Mouse (Mus musculus) cerebral cortex, adult 2 months (tissue): Measurements from ENCODE around the gene Mid1.

Experiments
- WGBS: fragments of 180-500 bp; shearing (Covaris S2); methylation state at CpG from one replicate; pipeline ENCODE4 v1.1.7; 2018; 5-methylcytosine and 5-hydroxymethylcytosine counted together

The Mid1 gene

DNA sequence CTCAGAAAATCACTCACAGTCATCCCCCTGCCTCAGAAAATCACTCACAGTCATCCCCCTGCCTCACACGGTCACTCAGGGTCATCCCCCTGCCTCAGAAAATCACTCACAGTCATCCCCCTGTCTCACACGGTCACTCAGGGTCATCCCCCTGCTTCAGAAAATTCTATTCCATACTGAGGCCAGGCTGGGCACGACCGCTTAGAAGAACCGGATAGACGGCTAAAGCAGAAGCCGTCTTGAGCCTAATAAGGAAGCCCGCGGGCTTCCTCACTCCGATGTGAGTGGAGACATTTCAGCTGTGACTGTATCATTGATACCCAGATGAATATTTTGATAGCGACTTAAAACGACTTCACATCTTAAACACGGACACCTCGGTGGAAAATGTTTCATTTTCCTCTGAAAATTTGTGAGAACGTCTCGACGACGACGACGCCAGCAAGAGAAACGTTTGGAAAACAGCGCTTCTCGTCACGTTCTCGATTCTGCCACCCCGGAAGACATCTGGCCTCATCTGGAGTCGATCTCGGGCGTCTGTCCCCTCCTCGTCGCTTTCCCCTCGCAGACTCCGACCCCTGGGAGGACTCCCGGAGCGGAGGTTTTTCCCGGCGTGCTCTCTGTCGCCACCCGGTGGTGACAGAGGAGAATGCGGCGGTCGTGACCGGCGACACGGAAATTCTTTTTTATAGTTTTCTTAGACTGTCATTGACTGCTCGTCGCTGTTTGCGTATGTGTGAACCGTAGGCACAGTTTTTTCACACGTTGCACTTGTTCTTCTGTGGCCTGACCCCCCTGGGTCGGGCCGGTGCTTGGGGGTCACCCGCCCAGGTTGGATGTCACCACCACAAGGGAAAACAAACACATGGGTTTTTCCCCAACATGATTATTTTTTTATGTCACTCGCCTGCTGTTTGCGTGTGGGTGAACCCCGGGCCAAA, 305.0 kb downstream of the Mid1 start:
- 82% methylated on average over 56 of the region's 56 CpGs for WGBS

- WGBS = 16% methylated on average over 14 of the region's 28 CpGs
These were observed 306.3 kb downstream of the Mid1 start for GRCm38 (mm10) chrX:169991128-169991873.

DNA sequence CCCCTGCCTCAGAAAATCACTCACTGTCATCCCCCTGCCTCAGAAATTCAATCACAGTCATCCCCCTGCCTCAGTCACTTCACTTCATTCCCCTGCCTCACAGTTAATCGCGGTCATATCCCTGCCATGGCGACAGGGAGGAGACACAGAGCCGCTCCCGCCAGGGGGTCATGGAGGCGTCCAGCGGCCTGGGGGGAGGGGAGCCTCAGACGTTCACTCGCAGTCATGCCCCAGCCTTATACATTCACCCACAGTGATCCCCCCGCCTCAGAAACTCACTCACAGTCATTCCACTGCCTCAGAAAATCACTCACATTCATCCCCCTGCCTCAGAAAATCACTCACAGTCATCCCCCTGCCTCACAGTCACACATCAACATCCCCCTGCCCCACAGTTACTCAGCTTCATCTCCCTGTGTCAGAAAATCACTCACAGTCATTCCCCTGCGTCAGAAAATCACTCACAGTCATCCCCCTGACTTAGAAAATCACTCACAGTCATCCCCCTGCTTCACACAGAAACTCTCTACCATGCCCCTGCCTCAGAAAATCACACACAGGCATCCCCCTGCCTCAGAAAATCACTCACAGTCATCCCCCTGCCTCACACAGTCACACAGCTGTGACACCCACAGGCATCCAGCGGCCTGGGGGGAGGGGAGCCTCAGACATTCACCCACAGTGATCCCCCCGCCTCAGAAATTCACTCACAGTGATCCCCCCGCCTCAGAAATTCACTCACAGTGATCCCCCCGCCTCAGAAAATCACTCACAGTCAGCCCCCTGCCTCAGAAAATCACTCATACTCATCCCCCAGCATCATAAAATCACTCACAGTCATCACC, 307.3 kb downstream of the Mid1 start:
- WGBS = 24% methylated on average over 8 of the region's 15 CpGs

DNA sequence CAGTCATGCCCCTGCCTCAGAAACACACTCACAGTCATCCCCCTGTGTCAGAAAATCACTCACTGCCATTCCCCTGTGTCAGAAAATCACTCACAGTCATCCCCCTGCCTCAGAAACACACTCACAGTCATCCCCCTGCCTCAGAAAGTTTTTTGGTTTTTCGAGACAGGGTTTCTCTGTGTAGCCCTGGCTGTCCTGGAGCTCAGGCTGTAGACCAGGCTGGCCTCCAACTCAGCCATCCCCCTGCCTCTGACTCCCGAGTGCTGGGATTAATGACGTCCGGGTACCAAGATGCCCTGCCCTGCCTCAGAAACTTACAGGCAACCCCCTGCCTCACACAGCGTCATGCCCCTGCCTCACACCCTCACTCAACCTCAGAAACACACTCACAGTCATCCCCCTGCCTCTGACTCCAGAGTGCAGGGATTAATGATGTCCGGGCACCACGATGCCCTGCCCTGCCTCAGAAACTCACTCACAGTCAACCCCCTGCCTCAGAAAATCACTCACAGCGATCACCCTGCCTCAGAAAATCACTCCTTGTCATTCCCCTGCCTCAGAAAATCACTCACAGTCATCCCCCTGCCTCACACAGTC, 308.1 kb downstream of the Mid1 start:
- 30% methylated on average over 5 of the region's 8 CpGs for WGBS

- WGBS = 31% methylated on average over 3 of the region's 33 CpGs
These were observed 309.2 kb downstream of the Mid1 start for GRCm38 (mm10) chrX:169994011-169994865.

DNA sequence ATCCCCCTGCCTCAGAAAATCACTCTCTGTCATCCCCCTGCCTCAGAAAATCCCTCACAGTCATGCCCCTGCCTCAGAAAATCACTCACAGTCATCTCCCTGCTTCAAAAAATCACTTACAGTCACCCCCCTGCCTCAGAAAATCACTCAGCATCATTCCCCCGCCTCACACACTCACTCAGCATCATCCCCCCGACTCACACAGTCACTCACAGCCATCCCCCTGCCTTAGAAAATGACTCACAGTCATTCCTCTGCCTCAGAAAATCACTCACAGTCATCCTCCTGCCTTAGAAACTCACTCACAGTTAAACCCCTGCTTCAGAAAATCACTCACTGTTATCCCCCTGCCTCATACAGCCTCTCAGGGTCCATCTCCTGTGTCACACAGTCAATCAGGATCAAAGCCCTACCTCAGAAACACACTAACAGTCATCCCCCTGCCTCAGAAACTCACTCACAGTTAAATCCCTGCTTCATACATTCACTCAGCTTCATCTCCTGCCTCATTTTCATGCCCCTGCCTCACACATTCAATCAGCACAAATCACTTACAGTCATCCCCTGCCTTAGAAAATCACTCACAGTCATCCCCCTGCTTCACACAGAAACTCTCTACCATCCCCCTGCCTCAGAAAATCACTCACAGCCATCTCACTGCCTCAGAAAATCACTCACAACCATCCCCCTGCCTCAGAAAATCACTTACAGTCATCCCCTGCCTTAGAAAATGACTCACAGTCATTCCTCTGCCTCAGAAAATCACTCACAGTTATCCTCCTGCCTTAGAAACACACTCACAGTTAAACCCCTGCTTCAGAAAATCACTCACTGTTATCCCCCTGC, 310.1 kb downstream of the Mid1 start:
- WGBS = 29% methylated on average over 2 of the region's 2 CpGs

GRCm38 (mm10) chrX:169995909-169996521, 311.0 kb downstream of the Mid1 start:
- no CpG with 5 or more reads among the region's 17 CpGs for WGBS

GRCm38 (mm10) chrX:169996926-169997325, 311.9 kb downstream of the Mid1 start:
- no CpG with 5 or more reads among the region's 46 CpGs for WGBS

- 33% methylated on average over 39 of the region's 40 CpGs for WGBS
These were observed 312.5 kb downstream of the Mid1 start for GRCm38 (mm10) chrX:169997456-169997853.

DNA sequence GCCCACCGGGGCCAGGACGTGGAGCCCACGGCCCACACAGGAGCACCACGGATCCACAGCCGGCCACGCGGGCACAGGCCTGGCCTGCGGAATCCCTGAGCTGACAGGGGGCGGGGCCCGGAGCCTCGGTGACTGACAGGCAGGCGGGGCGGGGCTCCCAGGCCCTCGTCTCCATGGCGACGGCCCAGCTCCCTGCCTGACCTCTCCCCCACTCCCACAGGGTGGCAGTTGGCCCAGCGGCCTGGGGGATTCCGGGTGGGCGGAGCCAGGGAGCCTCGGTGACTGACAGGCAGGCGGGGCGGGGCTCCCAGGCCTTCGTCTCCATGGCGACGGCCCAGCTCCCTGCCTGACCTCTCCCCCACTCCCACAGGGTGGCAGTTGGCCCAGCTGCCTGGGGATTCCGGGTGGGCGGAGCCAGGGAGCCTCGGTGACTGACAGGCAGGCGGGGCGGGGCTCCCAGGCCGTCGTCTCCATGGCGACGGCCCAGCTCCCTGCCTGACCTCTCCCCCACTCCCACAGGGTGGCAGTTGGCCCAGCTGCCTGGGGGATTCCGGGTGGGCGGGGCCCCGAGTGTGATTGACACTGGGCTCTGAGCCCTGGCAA, 313.0 kb downstream of the Mid1 start:
- WGBS = 4% methylated on average over 10 of the region's 37 CpGs

GRCm38 (mm10) chrX:169998559-169999219, 313.7 kb downstream of the Mid1 start:
- 17% methylated on average over 2 of the region's 4 CpGs for WGBS

- 39% methylated on average over 6 of the region's 11 CpGs for WGBS
These were observed 314.4 kb downstream of the Mid1 start for GRCm38 (mm10) chrX:169999226-169999883.

- WGBS = 8% methylated on average over 2 of the region's 3 CpGs
These were observed 315.1 kb downstream of the Mid1 start for GRCm38 (mm10) chrX:169999912-170000641.

DNA sequence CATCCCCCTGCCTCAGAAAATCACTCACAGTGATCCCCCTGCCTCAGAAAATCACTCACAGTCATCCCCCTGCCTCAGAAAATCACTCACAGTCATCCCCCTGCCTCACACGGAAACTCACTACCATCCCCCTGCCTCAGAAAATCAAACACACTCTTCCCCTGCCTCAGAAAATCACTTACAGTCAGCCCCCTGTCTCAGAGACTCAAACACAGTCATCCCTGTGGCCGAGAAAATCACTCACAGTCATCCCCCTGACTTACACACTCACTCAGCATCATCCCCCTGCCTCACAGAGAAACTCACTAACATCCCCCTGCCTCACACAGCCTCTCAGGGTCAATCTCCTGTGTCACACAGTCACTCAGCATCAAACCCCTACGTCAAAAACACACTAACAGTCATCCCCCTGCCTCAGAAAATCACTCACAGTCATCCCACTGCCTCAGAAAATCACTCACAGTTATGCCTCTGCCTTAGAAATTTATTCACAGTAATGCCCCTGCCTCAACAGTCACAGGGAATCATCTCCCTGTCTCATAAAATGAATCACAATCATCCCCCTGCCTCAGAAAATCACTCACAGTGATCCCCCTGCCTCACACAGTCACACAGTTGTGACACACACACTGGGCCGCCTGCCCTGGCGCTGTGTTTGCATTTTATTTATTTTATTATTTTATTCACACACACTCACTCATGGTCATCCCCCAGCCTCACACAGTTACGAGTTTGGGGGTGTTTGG, 315.8 kb downstream of the Mid1 start:
- WGBS = 41% methylated on average over 6 of the region's 6 CpGs

- 48% methylated on average over 4 of the region's 12 CpGs for WGBS
These were observed 316.3 kb downstream of the Mid1 start for GRCm38 (mm10) chrX:170001388-170001695.

DNA sequence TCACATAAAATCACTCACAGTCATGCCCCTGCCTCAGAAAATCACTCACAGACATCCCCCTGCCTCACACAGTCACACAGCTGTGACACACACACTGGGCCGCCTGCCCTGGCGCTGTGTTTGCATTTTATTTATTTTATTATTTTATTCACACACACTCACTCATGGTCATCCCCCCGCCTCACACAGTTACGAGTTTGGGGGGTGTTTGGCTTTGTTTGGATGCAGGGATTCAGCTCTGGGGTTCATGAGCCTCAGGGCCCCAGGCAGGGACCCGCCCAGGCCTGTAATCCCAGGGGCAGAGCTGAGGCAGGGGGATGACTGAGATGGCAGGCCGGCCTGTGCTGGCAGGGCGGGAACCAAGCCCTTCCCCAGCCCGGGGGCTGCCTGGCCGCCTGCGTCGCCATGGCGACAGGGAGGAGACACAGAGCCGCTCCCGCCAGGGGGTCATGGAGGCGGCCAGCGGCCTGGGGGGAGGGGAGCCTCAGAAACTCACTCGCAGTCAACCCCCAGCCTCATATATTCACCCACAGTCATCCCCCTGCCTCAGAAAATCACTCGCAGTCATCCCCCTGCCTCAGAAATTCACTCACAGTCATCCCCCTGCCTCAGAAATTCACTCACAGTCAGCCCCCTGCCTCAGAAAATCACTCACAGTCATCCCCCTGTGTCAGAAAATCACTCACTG, 317.7 kb downstream of the Mid1 start:
- WGBS = 45% methylated on average over 11 of the region's 18 CpGs
